Mouse (Mus musculus) heart, postnatal 10 days (tissue): ENCODE data around the gene Fuca2. TPM values are rescaled to one million over a fixed set of nuclear protein-coding genes. Genes with fewer than 3 reads are reported as not detected.
"Not testable (repeated sequence)": the region's sequence is repeated elsewhere in the genome, so short reads cannot be mapped to it uniquely, and the experiment has no call there.

Experiments used
- DNase-seq, 2 experiments: peaks; one replicate each; pipeline ENCODE4 v3.0.0; 2021
- intact Hi-C: fragments of 180-260 bp; cut with DNase I; formaldehyde crosslinking; loops from one replicate; pipeline ENCODE4 v1.15.1; 2025
- total RNA-seq, 2 experiments: library from RNA; stranded (reverse); gene quantifications; 2 replicates each; pipeline ENCODE4 v1.2.3; 2021

Fuca2 gene
- total RNA-seq: 100 to 1,000 TPM; 308 to 362 TPM

DNA sequence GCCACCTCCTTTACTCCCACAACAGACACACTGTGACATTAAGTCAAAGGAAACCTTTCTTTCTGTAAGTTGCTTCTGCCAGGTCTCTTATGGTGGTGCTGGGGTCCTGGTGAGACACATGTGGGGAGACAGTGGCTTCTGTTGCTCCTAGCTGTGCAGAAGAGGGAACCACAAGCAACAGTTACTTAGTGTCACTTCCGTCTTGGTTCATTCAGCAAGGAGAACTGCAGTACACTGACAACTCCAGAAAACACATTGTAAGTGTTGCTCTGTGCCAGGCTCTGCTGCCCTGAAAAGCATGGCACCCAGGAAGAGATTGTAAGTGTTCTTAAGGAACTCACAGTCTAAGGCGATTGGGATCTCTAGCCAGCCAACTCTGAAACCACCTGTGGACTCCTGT, at the start of gene Fuca2:
Gene Fuca2 (plus strand): TSS at position 210 of the 400 bp plus-strand sequence.
- no peak for DNase-seq
- intact Hi-C loops: no loop called here

GRCm38 (mm10) chr10:13451640-13452039, 47.7 kb upstream of the Fuca2 start:
- intact Hi-C loops: no loop called here
- no peak for DNase-seq

DNA sequence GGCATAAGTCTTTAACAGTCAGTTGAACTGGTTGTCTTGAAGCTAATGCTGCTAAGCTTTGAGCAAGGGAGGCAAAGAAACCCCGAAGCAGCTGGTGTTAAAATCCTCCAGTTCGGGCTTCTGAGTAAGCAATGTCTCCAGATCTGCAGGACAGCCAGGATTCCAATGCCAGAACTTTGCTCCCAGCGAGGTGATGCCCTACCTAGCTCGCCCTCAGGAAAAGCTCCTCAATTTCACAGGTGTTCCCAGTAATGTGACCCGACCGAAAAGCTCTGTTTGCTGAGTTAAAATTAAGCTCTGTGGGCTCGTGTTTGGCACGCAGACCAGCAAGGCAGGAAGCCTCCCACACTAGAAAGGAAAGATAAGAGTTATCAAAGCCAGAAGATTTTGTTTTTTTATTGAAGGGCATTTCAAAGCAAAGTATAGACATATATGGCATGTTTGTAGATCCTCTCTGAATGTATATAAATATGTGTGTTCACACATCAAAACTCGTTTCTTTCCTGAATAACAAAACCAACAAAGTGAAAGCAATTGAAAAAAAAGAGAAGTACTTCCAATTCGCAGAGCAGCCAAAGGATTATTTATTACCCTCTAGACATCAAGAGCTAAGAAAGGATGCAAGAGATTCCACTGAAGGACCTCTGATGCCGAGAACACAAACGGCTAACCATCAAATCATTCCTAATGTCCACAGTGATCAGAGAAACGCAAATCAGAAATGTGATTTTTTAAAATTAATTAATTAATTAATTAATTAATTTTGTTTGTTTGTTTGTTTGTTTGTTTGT, 45.9 kb upstream of the Fuca2 start:
- DNase-seq: no peak
- intact Hi-C loops: no loop called here

DNA sequence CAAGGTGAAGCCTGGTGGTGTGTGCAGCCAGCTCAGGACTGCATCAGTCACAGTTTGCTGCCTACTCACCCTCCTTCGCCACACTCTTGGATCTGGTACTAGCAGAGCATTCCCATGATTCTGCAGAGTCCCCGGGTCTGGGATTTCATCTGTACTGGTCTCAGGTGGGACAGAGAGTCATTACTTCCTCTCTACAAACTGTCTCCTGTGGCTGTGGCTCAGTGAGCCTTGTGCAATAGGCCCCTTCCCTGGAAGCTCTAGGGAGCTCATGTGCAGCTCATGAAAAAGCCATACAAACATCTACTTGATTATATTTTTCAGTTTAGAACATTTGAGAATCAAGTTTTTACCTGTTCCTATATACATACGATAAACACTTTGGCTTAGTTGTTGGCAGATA, 35.0 kb upstream of the Fuca2 start:
- intact Hi-C loops, DNase-seq: not testable (repeated sequence)

GRCm38 (mm10) chr10:13466925-13467324, 32.4 kb upstream of the Fuca2 start:
- intact Hi-C loops: no loop called here

GRCm38 (mm10) chr10:13468025-13468529, 31.3 kb upstream of the Fuca2 start:
- DNase-seq: peak; percentile 17 to 30
- intact Hi-C loops: not testable (repeated sequence)

More at GRCm38 (mm10) chr10:13466925-13467324, 32.4 kb upstream of the Fuca2 start:
- no peak for DNase-seq

- intact Hi-C loops: loop anchor here (5.0 kb wide), 1 partner anchor 33 kb away; no protein-coding TSS in a partner anchor
- DNase-seq: no peak
Observed at GRCm38 (mm10) chr10:13470236-13470635, 29.1 kb upstream of the Fuca2 start.

DNA sequence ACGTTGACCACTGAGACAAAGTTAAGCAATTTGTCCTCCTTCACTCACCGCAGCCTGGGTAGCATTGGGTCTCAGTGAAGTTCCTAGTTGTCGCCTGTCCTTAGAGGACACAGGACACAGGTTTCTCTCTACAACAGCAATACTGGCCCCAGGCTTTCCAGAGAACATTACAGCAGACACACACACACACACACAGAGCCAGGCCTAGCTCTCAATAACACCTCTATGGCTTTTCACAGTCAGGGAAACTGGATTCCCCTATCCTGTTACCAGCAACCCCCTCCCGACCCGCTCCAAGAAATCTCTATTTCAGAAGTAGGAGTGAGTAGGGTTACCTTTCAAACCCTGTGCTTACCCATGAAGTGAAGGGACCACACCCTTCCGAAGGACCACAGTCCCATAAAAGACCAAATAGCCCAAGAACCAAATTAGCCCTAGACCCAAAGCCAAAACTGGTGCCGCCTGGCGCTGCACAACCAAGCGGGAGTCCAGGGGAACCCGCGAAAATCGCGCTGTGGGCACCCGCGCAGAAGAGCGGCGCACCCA, 26.0 kb upstream of the Fuca2 start:
- peak in 1 of 2 experiments; percentile 35 for DNase-seq
- intact Hi-C loops: loop anchor here (5.0 kb wide), 1 partner anchor 36 kb away; no protein-coding TSS in a partner anchor

GRCm38 (mm10) chr10:13473833-13474567, 25.3 kb upstream of the Fuca2 start, which contains the start of gene Phactr2:
TSS of gene Phactr2 (minus strand) at chr10:13474412.
- peak; percentile 60 to 62 for DNase-seq
- intact Hi-C loops: loop anchor here (5.0 kb wide), 1 partner anchor 37 kb away; no protein-coding TSS in a partner anchor

- peak; percentile 18 to 19 for DNase-seq
- intact Hi-C loops: loop anchor here (5.0 kb wide), 1 partner anchor 37 kb away; no protein-coding TSS in a partner anchor
Observed at GRCm38 (mm10) chr10:13474568-13474955, 24.8 kb upstream of the Fuca2 start.

GRCm38 (mm10) chr10:13475121-13475520, 24.2 kb upstream of the Fuca2 start:
- peak in 1 of 2 experiments; percentile 18 for DNase-seq
- intact Hi-C loops: no loop called here

DNA sequence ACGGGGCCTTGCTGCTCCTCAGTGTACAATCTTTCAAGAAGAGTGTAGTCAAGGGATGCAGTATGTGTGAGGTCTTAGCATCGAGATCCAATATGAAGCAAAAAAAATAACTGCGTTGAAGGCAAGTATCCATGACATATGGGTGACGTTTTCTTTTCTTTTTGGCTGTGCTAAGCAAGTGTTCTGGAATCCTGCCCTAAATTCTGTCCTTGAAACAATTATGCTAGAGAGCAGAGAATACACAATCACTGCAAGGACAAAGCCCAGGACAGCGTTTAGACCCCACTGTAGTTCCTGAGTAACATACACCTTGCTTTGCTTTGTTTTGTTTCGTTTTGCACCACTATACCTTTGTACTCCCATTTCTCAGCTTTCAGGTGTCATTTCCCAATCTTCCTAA, 20.0 kb upstream of the Fuca2 start:
- DNase-seq: no peak
- intact Hi-C loops: no loop called here

DNA sequence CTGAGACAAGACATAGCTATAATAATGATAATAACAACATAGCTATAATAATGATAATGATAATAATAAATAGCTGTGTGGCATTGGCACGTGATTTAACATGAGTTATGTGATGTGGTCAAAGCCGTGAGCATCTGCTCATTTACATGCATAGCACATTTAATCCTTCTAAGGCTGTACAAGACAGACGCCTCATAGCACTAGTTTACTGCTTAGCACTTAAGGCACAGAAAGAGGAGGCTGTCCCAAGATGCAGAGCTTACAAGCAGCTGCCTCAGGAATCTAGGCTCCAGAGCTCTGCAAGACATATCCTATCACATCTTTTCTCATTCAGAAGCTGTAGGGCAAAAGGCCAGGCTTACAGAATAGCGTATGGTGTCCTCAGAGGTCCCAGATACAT, 13.4 kb upstream of the Fuca2 start:
- DNase-seq: no peak
- intact Hi-C loops: no loop called here

- intact Hi-C loops: no loop called here
- DNase-seq: peak; percentile 74
Observed at GRCm38 (mm10) chr10:13489671-13490070, 9.7 kb upstream of the Fuca2 start.

DNA sequence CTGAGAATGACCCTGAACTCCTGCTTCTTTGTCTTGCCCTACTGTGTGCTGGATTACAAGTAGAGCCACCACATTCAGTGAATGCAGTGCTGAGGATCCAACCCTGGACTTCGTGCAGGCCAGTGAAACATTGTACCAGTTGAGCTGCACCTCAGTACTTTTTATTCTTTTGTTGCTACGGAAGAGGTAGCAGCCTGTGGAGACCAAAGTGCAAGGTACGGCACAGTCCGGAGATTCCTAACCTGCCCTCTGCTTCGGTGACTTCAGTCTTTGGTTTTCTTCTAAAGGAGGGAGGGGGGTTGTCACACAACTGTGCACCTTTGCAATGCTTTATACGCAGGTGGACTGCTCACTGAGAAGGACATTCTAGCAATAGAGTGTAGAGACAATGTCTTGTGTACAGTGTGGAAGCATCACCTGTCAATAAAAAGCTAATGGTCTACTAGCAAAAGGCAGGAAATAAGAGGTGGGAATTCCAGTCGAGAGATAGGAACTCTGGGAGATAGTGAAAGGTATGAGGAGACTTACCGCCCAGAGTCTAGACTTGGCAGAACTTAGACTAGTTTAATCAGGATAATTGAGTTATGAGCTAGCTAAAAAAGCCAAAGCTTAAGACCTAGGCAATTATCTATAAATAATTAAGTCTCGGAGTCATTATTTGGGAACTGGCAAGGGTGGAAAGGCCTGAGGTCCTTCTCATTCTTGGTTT, 5.2 kb upstream of the Fuca2 start:
- DNase-seq: no peak
- intact Hi-C loops: no loop called here

DNA sequence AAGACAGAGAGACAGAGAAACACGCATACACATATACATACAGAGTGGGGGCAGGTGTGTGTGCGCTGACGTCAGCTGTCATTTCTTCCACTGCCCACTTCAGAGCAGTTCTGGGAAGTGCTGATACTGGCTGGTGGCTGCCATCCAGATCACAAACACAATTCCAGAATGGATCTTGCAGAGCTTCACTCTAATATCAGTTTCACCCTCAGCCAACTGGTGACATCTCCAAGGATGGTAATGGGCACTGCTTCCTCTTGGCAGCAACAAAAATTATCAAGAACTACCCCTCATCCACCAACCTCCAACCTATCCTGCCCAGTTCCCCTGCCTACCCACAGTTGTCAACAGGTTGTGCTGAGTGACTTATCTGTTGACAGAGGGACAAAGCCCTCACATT, 3.0 kb upstream of the Fuca2 start:
- intact Hi-C loops: loop anchor here (2.0 kb wide), 1 partner anchor 60 kb away; no protein-coding TSS in a partner anchor
- peak; percentile 56 to 84 for DNase-seq

DNA sequence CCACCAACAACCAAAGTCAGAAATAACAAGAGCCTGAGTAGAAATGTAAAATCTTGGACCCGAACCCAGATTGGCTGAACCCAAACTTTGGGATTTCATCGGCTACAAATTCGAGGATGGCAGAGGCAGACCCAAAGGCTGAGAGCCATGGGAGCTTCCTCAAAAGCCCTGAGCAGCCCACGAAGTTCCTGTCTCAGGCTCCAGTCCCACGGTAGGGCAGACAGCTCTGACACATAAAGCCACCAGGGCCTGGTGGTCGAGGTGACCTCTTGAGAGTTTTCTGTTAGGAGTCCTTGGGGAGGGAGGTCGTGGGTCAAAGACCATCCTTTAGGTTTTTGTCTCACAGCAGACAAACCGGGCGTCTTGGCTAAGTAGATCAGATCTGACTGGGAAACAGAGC, 1.1 kb downstream of the Fuca2 start:
- peak in 1 of 2 experiments; percentile 16 for DNase-seq
- intact Hi-C loops: no loop called here

DNA sequence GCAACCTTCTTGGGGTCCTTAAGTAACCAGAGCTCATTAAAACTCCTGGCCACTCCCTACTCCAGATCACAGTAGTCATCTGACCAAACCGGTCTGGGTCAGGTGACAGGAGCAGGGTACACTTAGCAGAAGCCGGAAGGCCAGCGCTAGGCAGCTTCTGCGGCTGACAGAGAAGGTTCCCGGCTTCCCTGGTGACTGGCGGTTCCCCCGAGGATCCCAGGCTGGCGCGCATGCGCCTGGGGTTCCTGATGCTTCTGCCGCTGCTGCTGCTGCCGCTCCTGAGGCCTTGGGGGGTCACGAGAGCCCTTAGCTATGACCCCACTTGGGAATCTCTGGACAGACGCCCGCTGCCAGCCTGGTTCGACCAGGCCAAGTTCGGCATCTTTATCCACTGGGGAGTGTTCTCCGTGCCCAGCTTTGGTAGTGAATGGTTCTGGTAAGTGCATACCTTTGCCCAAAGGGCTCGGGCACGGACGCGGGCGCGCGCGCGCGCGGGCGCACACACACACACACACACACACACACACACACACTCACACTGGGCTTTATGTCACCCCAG, 1.7 kb downstream of the Fuca2 start:
- intact Hi-C loops: no loop called here

GRCm38 (mm10) chr10:13501533-13501932, 2.2 kb downstream of the Fuca2 start:
- intact Hi-C loops: not testable (repeated sequence)
- peak in 1 of 2 experiments; percentile 15 for DNase-seq

More for the DNA sequence above, 1.7 kb downstream of the Fuca2 start:
- peak; percentile 92 for DNase-seq

- intact Hi-C loops: no loop called here
- DNase-seq: peak; percentile 35 to 56
Observed at GRCm38 (mm10) chr10:13502371-13502770, 3.0 kb downstream of the Fuca2 start.
